7 mouse cellular contexts compared by ENCODE assay signal in genomic region chr7:80402651-80403321, GRCm38 (mm10). TPM values are rescaled to one million over a fixed set of nuclear protein-coding genes. Genes with fewer than 3 reads are reported as not detected.
DNase-seq lines count a peak whose midpoint lies in the region; ATAC-seq lines count a peak whose summit lies in the region.

No protein-coding gene starts in this region.

- peak overlapping the region; percentile 98 for H3K4me2 ChIP-seq in forebrain, embryonic 11.5 days (ENCODE audit: low read depth, low read length, severe bottlenecking)
- H3K4me2 ChIP-seq in limb, embryonic 11.5 days (ENCODE audit: low read depth, severe bottlenecking) = peak overlapping the region; percentile 78
- H3K4me2 ChIP-seq in midbrain, embryonic 11.5 days = peak overlapping the region; percentile 93

- peak overlapping the region; percentile 89 for H3K4me3 ChIP-seq in forebrain, embryonic 11.5 days (ENCODE audit: low read depth, low read length)
- H3K4me3 ChIP-seq in limb, embryonic 11.5 days (ENCODE audit: low read depth, low read length) = peak overlapping the region; percentile 91
- H3K4me3 ChIP-seq in midbrain, embryonic 11.5 days (ENCODE audit: low read depth, low read length) = peak overlapping the region; percentile 91

- intact Hi-C loops in heart, postnatal 36 days (cut with DNase I) = no loop called here

- H3K9me3 ChIP-seq in forebrain, embryonic 11.5 days (ENCODE audit: control insufficient read depth, low read length) = no peaks in the 10 kb centered on the region
- no peaks in the 10 kb centered on the region for H3K9me3 ChIP-seq in limb, embryonic 11.5 days (ENCODE audit: control insufficient read depth, low read length)
- no peaks in the 10 kb centered on the region for H3K9me3 ChIP-seq in midbrain, embryonic 11.5 days (ENCODE audit: control insufficient read depth, low read length)

- peak; percentile 77 for DNase-seq in MN1 (ENCODE audit: low spot score)
- peak; percentile 57 for DNase-seq in brain, adult 2 months (ENCODE audit: low read depth, low spot score)
- DNase-seq in forebrain, embryonic 11.5 days (ENCODE audit: low spot score) = peak; percentile 84
- peak; percentile 80 to 81 for DNase-seq in heart, postnatal 36 days
- DNase-seq in limb, embryonic 11.5 days (ENCODE audit: low spot score) = peak; percentile 71
- peak; percentile 96 for DNase-seq in midbrain, embryonic 11.5 days (ENCODE audit: low spot score, missing footprints)
- DNase-seq in spleen, adult 12 weeks (ENCODE audit: low spot score) = peak; percentile 62

- ATAC-seq in forebrain, embryonic 11.5 days (replicated peaks; ENCODE audit: low FRiP score) = peak; percentile 64
- peak; percentile 51; the same call in 1 of the 2 replicates for ATAC-seq in limb, embryonic 11.5 days (ENCODE audit: insufficient number of reproducible peaks, low FRiP score, low TSS enrichment, low read depth)
- ATAC-seq in midbrain, embryonic 11.5 days (ENCODE audit: low FRiP score) = peak; percentile 81

- H3K4me1 ChIP-seq in forebrain, embryonic 11.5 days (replicated peaks; ENCODE audit: control insufficient read depth, insufficient read depth, low read length) = peaks cover 14% of the 10 kb centered on the region
- H3K4me1 ChIP-seq in limb, embryonic 11.5 days (ENCODE audit: control insufficient read depth, insufficient read depth, low read length) = peaks cover 16% of the 10 kb centered on the region
- H3K4me1 ChIP-seq in midbrain, embryonic 11.5 days (ENCODE audit: control insufficient read depth, insufficient read depth, low read length) = peaks cover 11% of the 10 kb centered on the region

- H3K36me3 ChIP-seq in forebrain, embryonic 11.5 days (ENCODE audit: control insufficient read depth, insufficient read depth, low read length) = no peaks in the 10 kb centered on the region
- H3K36me3 ChIP-seq in limb, embryonic 11.5 days (ENCODE audit: control insufficient read depth, insufficient read depth, low read length) = peaks cover 1% of the 10 kb centered on the region; the same call in 1 of the 2 replicates
- H3K36me3 ChIP-seq in midbrain, embryonic 11.5 days (ENCODE audit: control insufficient read depth, insufficient read depth, low read length) = no peaks in the 10 kb centered on the region

- peak overlapping the region; percentile 89 for H3K9ac ChIP-seq in forebrain, embryonic 11.5 days (ENCODE audit: low read length)
- peak overlapping the region; percentile 95 for H3K9ac ChIP-seq in limb, embryonic 11.5 days (ENCODE audit: low read length)
- H3K9ac ChIP-seq in midbrain, embryonic 11.5 days (ENCODE audit: low read length) = peak overlapping the region; percentile 92

- H3K27ac ChIP-seq in forebrain, embryonic 11.5 days (ENCODE audit: low read depth, low read length) = peak overlapping the region; percentile 31; the same call in 1 of the 2 replicates
- peak overlapping the region; percentile 87 for H3K27ac ChIP-seq in limb, embryonic 11.5 days (replicated peaks; ENCODE audit: low read depth, low read length)
- H3K27ac ChIP-seq in midbrain, embryonic 11.5 days (ENCODE audit: low read depth, low read length) = peak overlapping the region; percentile 50

- WGBS in forebrain, embryonic 11.5 days = under 1% methylated on average over 49 of the region's 92 CpGs
- WGBS in limb, embryonic 11.5 days = under 1% methylated on average over 62 of the region's 92 CpGs
- WGBS in midbrain, embryonic 11.5 days = under 1% methylated on average over 62 of the region's 92 CpGs

- H3K27me3 ChIP-seq in forebrain, embryonic 11.5 days (ENCODE audit: control insufficient read depth, insufficient read depth, low read length) = peaks cover 5% of the 10 kb centered on the region
- H3K27me3 ChIP-seq in limb, embryonic 11.5 days (ENCODE audit: control insufficient read depth, insufficient read depth, low read length) = no peaks in the 10 kb centered on the region
- H3K27me3 ChIP-seq in midbrain, embryonic 11.5 days (ENCODE audit: control insufficient read depth, insufficient read depth, low read length) = peaks cover 8% of the 10 kb centered on the region; the same call in 1 of the 2 replicates

RNA-seq across cellular contexts. Expression of gene Furin, which starts 2.5 kb away (rescaled TPM):
- polyA plus RNA-seq in forebrain, embryonic 11.5 days (2014; fragmentation: Nextera tagmentation; extraction: Ambion mirVana) = 6.0 and 6.2 TPM in 2 replicates
- 100 to 1,000 TPM; 111 to 120 TPM for total RNA-seq in heart, postnatal 36 days (2021)
- 9.2 and 10.0 TPM in 2 replicates for polyA plus RNA-seq in limb, embryonic 11.5 days (2014; fragmentation: Nextera tagmentation; extraction: Ambion mirVana)
- 2.7 TPM in 2 replicates for polyA plus RNA-seq in midbrain, embryonic 11.5 days (2014; fragmentation: Nextera tagmentation; extraction: Ambion mirVana)

RNA-seq across cellular contexts. Expression of gene Fes, which starts 15.0 kb away (rescaled TPM):
- 7.7 and 8.3 TPM in 2 replicates for polyA plus RNA-seq in forebrain, embryonic 11.5 days (2014; fragmentation: Nextera tagmentation; extraction: Ambion mirVana)
- total RNA-seq in heart, postnatal 36 days (2021) = 10 to 100 TPM in 1 of 2 experiments, 1 to 10 TPM in 1; 6.9 to 16.0 TPM
- 7.6 and 8.4 TPM in 2 replicates for polyA plus RNA-seq in limb, embryonic 11.5 days (2014; fragmentation: Nextera tagmentation; extraction: Ambion mirVana)
- 7.3 and 7.6 TPM in 2 replicates for polyA plus RNA-seq in midbrain, embryonic 11.5 days (2014; fragmentation: Nextera tagmentation; extraction: Ambion mirVana)

RNA-seq across cellular contexts. Expression of gene Man2a2, which starts 31.6 kb away (rescaled TPM):
- polyA plus RNA-seq in forebrain, embryonic 11.5 days (2014; fragmentation: Nextera tagmentation; extraction: Ambion mirVana) = 16.1 and 18.8 TPM in 2 replicates
- 10 to 100 TPM; 60.0 to 62.9 TPM for total RNA-seq in heart, postnatal 36 days (2021)
- polyA plus RNA-seq in limb, embryonic 11.5 days (2014; fragmentation: Nextera tagmentation; extraction: Ambion mirVana) = 12.5 and 15.1 TPM in 2 replicates
- polyA plus RNA-seq in midbrain, embryonic 11.5 days (2014; fragmentation: Nextera tagmentation; extraction: Ambion mirVana) = 5.8 and 6.9 TPM in 2 replicates

RNA-seq across cellular contexts. Expression of gene Hddc3, which starts 59.9 kb away (rescaled TPM):
- 23.8 and 31.0 TPM in 2 replicates for polyA plus RNA-seq in forebrain, embryonic 11.5 days (2014; fragmentation: Nextera tagmentation; extraction: Ambion mirVana)
- 10 to 100 TPM; 36.1 to 36.4 TPM for total RNA-seq in heart, postnatal 36 days (2021)
- polyA plus RNA-seq in limb, embryonic 11.5 days (2014; fragmentation: Nextera tagmentation; extraction: Ambion mirVana) = 25.7 and 27.5 TPM in 2 replicates
- 25.6 and 26.9 TPM in 2 replicates for polyA plus RNA-seq in midbrain, embryonic 11.5 days (2014; fragmentation: Nextera tagmentation; extraction: Ambion mirVana)

Comparison
In these comparisons a context has a peak if more than half of its experiments do, and no peak if none do; other contexts are left out.
1. Peak in every context shown above with its lines: DNase-seq, ATAC-seq, H3K4me3 ChIP-seq and H3K27ac ChIP-seq.
2. H3K27ac ChIP-seq: peak in every context shown above with its lines; median percentile 87 in limb, embryonic 11.5 days; 50 in midbrain, embryonic 11.5 days; 31 in forebrain, embryonic 11.5 days.